Mouse (Mus musculus) erythroblast, embryonic 14.5 days (primary cell): ENCODE measurements around the gene Txndc15.

Experiments
- GATA1 ChIP-seq: IDR thresholded peaks from 2 replicates; pipeline ENCODE4 v1.6.1; 2012; ENCODE audit warnings: low read length, inconsistent platforms, mixed read lengths
- TAL1 ChIP-seq: IDR thresholded peaks from 3 replicates; pipeline ENCODE4 v1.6.1; 2012; ENCODE audit warnings: low read length, inconsistent platforms, mixed read lengths

DNA sequence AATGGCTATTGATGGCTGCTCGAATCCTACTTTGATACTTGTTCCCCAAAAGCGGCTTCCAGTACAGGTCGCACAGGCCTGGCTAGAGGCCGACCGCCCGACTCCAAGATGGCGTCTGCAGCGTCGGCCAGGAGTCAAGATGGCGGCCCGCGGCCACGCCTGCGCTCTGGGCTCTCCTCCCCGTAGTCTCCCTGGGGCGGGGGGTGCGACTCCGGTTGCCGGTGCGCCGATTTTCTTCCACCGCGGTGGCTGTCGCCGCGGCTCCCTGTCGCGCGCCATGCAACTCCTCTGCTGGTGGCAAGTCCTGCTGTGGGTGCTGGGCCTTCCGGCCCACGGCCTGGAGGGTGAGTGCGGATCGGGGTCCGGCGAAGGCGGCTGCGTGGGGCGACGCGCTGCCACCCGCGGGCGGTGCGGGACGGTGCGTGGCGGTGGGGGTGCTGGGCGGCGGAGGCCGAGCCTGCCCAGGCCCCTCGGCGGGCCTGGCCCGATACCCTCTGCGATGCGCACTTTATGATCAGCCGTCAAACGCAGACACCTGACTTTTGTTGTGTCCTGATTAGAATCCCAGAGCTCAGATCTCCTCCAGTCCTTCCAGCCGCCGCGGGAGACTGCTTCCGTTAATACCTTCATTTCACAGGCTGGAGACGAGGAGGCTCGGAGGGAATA, at the start of gene Txndc15:
- TF ChIP-seq GATA1 (no peak), TAL1 (no peak)
